ENCODE assay signal across 23 mouse cellular contexts in genomic region chr6:38632826-38633225, GRCm38 (mm10). TPM values are rescaled to one million over a fixed set of nuclear protein-coding genes. Genes with fewer than 3 reads are reported as not detected.
A peak's percentile ranks its signal among the peaks of the same experiment; 100 is the strongest.
DNase-seq lines count a peak whose midpoint lies in the region; ATAC-seq and TF ChIP-seq lines count a peak whose summit lies in the region.
"Had no signal": no experiment of that assay in that cellular context is flagged by ENCODE, and none has a peak within 500 bp of the region (broad histone marks: within the 10 kb centered on the region; RNA-seq: fewer than 3 reads in every experiment).

No protein-coding gene starts in this region.

- TF ChIP-seq CTCF in heart, adult 2 months (IDR thresholded peaks at IDR 0.05) = no peak

- no peak overlapping the region for H3K4me3 ChIP-seq in heart, adult 2 months
- H3K4me3 ChIP-seq in kidney, embryonic 15.5 days (replicated peaks) = no peak overlapping the region
- H3K4me3 ChIP-seq: embryonic facial prominence, embryonic 10.5 days; embryonic facial prominence, embryonic 12.5 days; forebrain, embryonic 13.5 days; forebrain, embryonic 15.5 days had no signal

- H3K4me2 ChIP-seq in kidney, embryonic 15.5 days = no peak overlapping the region
- H3K4me2 ChIP-seq: embryonic facial prominence, embryonic 12.5 days; forebrain, embryonic 13.5 days; forebrain, embryonic 15.5 days had no signal

- H3K9me3 ChIP-seq in kidney, embryonic 15.5 days (replicated peaks) = no peaks in the 10 kb centered on the region
- H3K9me3 ChIP-seq: embryonic facial prominence, embryonic 10.5 days; embryonic facial prominence, embryonic 12.5 days; forebrain, embryonic 13.5 days; forebrain, embryonic 15.5 days; G1E had no signal

- H3K36me3 ChIP-seq in heart, adult 2 months (ENCODE audit: control insufficient read depth, insufficient read depth, low read length) = no peaks in the 10 kb centered on the region
- no peaks in the 10 kb centered on the region for H3K36me3 ChIP-seq in kidney, embryonic 15.5 days
- H3K36me3 ChIP-seq: forebrain, embryonic 15.5 days had no signal

- WGBS in heart, adult 2 months = 100% methylated on average over 2 of the region's 2 CpGs
- WGBS in kidney, embryonic 15.5 days = 89% methylated on average over 2 of the region's 2 CpGs

- H3K9ac ChIP-seq in heart, adult 2 months (ENCODE audit: low read depth, low read length) = no peak overlapping the region
- H3K9ac ChIP-seq in kidney, embryonic 15.5 days = no peak overlapping the region
- H3K9ac ChIP-seq: embryonic facial prominence, embryonic 12.5 days; forebrain, embryonic 13.5 days; forebrain, embryonic 15.5 days had no signal

- peaks cover 5% of the 10 kb centered on the region for H3K4me1 ChIP-seq in heart, adult 2 months (ENCODE audit: control insufficient read depth, insufficient read depth, low read length)
- H3K4me1 ChIP-seq in kidney, embryonic 15.5 days = peaks cover 22% of the 10 kb centered on the region

- peaks cover 4% of the 10 kb centered on the region for H3K27me3 ChIP-seq in heart, adult 2 months (ENCODE audit: control insufficient read depth, insufficient read depth, low read length)
- peaks cover 57% of the 10 kb centered on the region for H3K27me3 ChIP-seq in kidney, embryonic 15.5 days
- H3K27me3 ChIP-seq: CH12.LX, Patski had no signal

- intact Hi-C loops in heart, adult 2 months (cut with DNase I) = no loop called here

- peak; percentile 51 for DNase-seq in heart, adult 11 months
- DNase-seq in heart, adult 2 months = no peak
- peak; percentile 2 for DNase-seq in kidney, postnatal 10 days
- peak; percentile 15 for DNase-seq in testis, postnatal 10 days (ENCODE audit: low spot score)
- no peak for DNase-seq in testis, postnatal 14 days (ENCODE audit: low spot score)
- DNase-seq: adrenal gland, adult 8-10 months; adrenal gland, postnatal 14 days; adrenal gland, postnatal 36 days; B cell, adult 2 months; cerebellum, adult 11-12 months; cerebellum, adult 2 months; cerebellum, adult 9-10 months had no signal

- TF ChIP-seq POLR2A in heart, adult 2 months (IDR thresholded peaks at IDR 0.05; ENCODE audit: insufficient read depth, low read depth, low read length) = no peak

- no peak overlapping the region for H3K27ac ChIP-seq in heart, adult 2 months
- no peak overlapping the region for H3K27ac ChIP-seq in kidney, embryonic 15.5 days
- H3K27ac ChIP-seq: embryonic facial prominence, embryonic 10.5 days; embryonic facial prominence, embryonic 12.5 days; forebrain, embryonic 13.5 days; forebrain, embryonic 15.5 days had no signal

- TF ChIP-seq EP300 in heart, adult 2 months (IDR thresholded peaks at IDR 0.05; ENCODE audit: insufficient read depth, low read depth, low read length) = no peak

- no peaks in the 10 kb centered on the region for H3K79me2 ChIP-seq in heart, adult 2 months (replicated peaks; ENCODE audit: control insufficient read depth, insufficient read depth, low read length)

- ATAC-seq in kidney, embryonic 15.5 days (replicated peaks; ENCODE audit: low FRiP score) = no peak
- ATAC-seq: activated CD4-positive, CD25-positive, alpha-beta regulatory T cell, adult 4 months; CD4-positive, CD25-positive, alpha-beta regulatory T cell, adult 4 months; forebrain, embryonic 13.5 days; forebrain, embryonic 15.5 days; Patski had no signal

RNA-seq across cellular contexts. Expression of gene Klrg2, which starts 4.2 kb away (rescaled TPM):
- under 1 TPM; 0.21 to 0.43 TPM for total RNA-seq in heart, adult 2 months (2021)
- polyA plus RNA-seq in heart, adult 2 months (2012; rRNA removed) = 0.23 and 0.33 TPM in 2 replicates
- polyA plus RNA-seq in kidney, embryonic 15.5 days (2015; fragmentation: Nextera tagmentation; extraction: Ambion mirVana) = 0.25 and 0.55 TPM in 2 replicates
- polyA plus RNA-seq: activated CD4-positive, CD25-positive, alpha-beta regulatory T cell, adult 4 months; CD4-positive, CD25-positive, alpha-beta regulatory T cell, adult 4 months; forebrain, embryonic 11.5 days had no signal

RNA-seq across cellular contexts. Expression of gene Clec2l, which starts 30.0 kb away (rescaled TPM):
- under 1 TPM; 0.52 to 0.84 TPM for total RNA-seq in heart, adult 2 months (2021)
- polyA plus RNA-seq in heart, adult 2 months (2012; rRNA removed) = 5.9 and 6.7 TPM in 2 replicates
- 1.1 TPM in 2 replicates for polyA plus RNA-seq in kidney, embryonic 15.5 days (2015; fragmentation: Nextera tagmentation; extraction: Ambion mirVana)
- total RNA-seq: G1E had no signal
- polyA plus RNA-seq: activated CD4-positive, CD25-positive, alpha-beta regulatory T cell, adult 4 months; CD4-positive, CD25-positive, alpha-beta regulatory T cell, adult 4 months; G1E had no signal

Comparison
In these comparisons a context has a peak if more than half of its experiments do, and no peak if none do; other contexts are left out.
1. DNase-seq: peak in heart, adult 11 months (single experiment), kidney, postnatal 10 days (single experiment) and testis, postnatal 10 days (single experiment); none in heart, adult 2 months (0 of 2) and testis, postnatal 14 days (single experiment).